Mouse (Mus musculus) cerebellum, adult 9-10 months (tissue): ENCODE data around the gene Syndig1.

Experiments used
- DNase-seq: peaks from one replicate; pipeline ENCODE4 v3.0.0; 2022

Gene Syndig1

GRCm38 (mm10) chr2:149877954-149878353 is 48.9 kb downstream of the Syndig1 start:
- no peak for DNase-seq

- peak; percentile 42 for DNase-seq
Observed at GRCm38 (mm10) chr2:149887634-149888033, 58.6 kb downstream of the Syndig1 start.

- DNase-seq, result no peak
Observed at GRCm38 (mm10) chr2:149891647-149892046, 62.6 kb downstream of the Syndig1 start.

- DNase-seq, result no peak
Observed at GRCm38 (mm10) chr2:149896337-149896736, 67.3 kb downstream of the Syndig1 start.

GRCm38 (mm10) chr2:149899615-149900014 is 70.6 kb downstream of the Syndig1 start:
- DNase-seq, result no peak

GRCm38 (mm10) chr2:149900606-149901005 is 71.6 kb downstream of the Syndig1 start:
- DNase-seq, result no peak

- DNase-seq, result peak; percentile 35
Observed at GRCm38 (mm10) chr2:149904405-149904804, 75.4 kb downstream of the Syndig1 start.

- DNase-seq, result no peak
Observed at GRCm38 (mm10) chr2:149906694-149907093, 77.7 kb downstream of the Syndig1 start.

- peak; percentile 49 for DNase-seq
Observed at GRCm38 (mm10) chr2:149917162-149917561, 88.2 kb downstream of the Syndig1 start.

GRCm38 (mm10) chr2:149923561-149923960 is 94.5 kb downstream of the Syndig1 start:
- DNase-seq, result peak; percentile 70

- DNase-seq, result no peak
Observed at GRCm38 (mm10) chr2:149925911-149926310, 96.9 kb downstream of the Syndig1 start.

GRCm38 (mm10) chr2:149927001-149927400 is 98.0 kb downstream of the Syndig1 start:
- peak; percentile 59 for DNase-seq

GRCm38 (mm10) chr2:149927481-149927880 is 98.5 kb downstream of the Syndig1 start:
- peak; percentile 37 for DNase-seq

- DNase-seq, result no peak
Observed at GRCm38 (mm10) chr2:149929986-149930385, 101.0 kb downstream of the Syndig1 start.

GRCm38 (mm10) chr2:149931111-149931510 is 102.1 kb downstream of the Syndig1 start:
- DNase-seq, result no peak

- no peak for DNase-seq
Observed at GRCm38 (mm10) chr2:149932095-149932494, 103.1 kb downstream of the Syndig1 start.

GRCm38 (mm10) chr2:149933247-149933898 is 104.4 kb downstream of the Syndig1 start:
- no peak for DNase-seq

GRCm38 (mm10) chr2:149934139-149934538 is 105.1 kb downstream of the Syndig1 start:
- DNase-seq, result no peak

- DNase-seq, result peak; percentile 42
Observed at GRCm38 (mm10) chr2:149938829-149939228, 109.8 kb downstream of the Syndig1 start.

GRCm38 (mm10) chr2:149939586-149939985 is 110.6 kb downstream of the Syndig1 start:
- no peak for DNase-seq

GRCm38 (mm10) chr2:149950641-149951040 is 121.6 kb downstream of the Syndig1 start:
- DNase-seq, result no peak

- no peak for DNase-seq
Observed at GRCm38 (mm10) chr2:149971014-149971413, 142.0 kb downstream of the Syndig1 start.

- DNase-seq, result no peak
Observed at GRCm38 (mm10) chr2:149973583-149973982, 144.6 kb downstream of the Syndig1 start.

GRCm38 (mm10) chr2:149980419-149980818 is 151.4 kb downstream of the Syndig1 start:
- DNase-seq, result peak; percentile 15

- no peak for DNase-seq
Observed at GRCm38 (mm10) chr2:149982466-149982865, 153.5 kb downstream of the Syndig1 start.
